Mouse (Mus musculus): Measurements from ENCODE around the gene Atp4b. TPM values are rescaled to one million over a fixed set of nuclear protein-coding genes. Genes with fewer than 3 reads are reported as not detected.

Atp4b gene
- total RNA-seq (2021) = not detected
- long read RNA-seq = 0 reads

DNA sequence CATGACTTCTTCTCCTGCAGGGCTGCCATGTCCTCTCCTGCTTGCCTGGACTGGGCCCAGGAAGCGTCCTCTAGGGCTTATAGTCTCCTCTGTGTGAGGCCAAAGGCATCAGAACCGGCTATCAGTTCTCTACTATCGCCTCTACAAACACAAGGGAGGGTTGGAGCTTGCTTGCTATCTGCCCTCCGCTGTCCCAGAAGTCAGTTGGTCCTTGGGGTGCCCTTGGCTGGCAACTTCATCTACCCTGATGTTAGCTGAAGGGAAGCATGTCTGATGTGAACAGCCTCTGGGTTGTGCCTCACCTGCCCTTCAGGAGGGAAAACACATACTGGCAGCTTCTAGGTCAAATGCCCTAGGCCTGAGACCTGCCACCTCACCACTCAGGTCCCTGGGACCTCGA lies at the start of gene Atp4b:
Atp4b (minus strand) TSS at position 101 of the 400 bp plus-strand sequence.
- DNase-seq (ENCODE audit: low spot score in 2 of 2) = no peak

DNA sequence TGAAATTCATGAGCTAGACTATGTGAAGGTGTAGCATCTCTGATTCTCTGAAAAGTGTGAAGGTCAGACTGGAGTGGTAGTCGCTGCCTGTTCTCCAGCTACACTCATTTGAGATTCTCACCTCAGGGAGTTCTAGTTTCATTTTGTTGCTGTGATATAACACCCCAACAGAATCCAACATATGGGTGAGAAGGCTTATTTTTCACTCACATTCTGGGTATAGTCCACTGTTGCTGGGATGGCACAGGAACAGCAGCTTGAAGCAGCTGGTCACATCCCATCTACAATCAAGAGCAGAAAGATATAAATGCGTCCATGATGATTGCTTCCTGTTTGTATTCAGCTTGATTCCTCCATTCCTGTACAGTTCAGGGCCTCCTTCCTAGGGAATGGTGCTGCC lies 45.5 kb upstream of the Atp4b start:
- no peak for DNase-seq (ENCODE audit: low spot score in 2 of 2)

DNA sequence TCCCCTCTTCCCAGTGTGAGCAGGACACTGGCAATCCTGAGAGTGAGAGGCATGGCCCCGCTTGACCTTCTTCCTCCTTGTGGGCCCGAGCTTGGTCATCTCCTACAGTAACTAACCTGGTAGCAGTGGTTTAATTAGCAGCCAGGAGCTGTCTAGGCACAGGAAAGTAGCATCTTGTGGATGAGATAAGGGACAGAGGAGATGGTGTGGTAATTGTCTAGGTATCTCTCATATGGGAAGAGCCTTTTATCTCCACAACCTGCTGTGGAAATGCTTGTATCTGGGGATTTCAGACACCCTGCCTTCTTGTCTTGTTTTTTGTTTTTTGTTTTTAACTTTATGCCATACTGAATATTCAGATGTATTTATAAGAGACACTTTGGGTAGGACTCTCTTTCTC lies 40.9 kb upstream of the Atp4b start:
- DNase-seq (ENCODE audit: low spot score in 2 of 2) = no peak

DNA sequence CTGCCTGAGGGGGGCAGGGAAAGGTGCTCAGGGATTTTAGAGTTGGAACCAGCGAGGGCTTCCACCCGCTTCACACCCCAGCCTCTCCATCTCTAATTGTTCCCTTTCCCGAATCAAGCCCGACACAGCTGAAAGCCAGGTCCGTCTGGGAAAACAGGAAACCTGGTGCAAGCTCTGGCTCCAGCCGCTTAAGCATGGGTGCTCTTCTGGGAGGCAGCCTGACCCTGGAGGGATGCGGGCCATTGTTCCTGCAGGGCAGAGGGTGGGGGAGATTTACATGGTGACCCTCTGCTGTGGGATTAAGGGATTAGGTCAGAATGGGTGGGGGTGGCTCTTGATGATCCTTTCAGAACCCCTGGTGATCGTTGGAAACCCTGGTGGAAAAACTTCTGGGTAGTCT lies 39.4 kb upstream of the Atp4b start:
- no peak for DNase-seq (ENCODE audit: low spot score in 2 of 2)

DNA sequence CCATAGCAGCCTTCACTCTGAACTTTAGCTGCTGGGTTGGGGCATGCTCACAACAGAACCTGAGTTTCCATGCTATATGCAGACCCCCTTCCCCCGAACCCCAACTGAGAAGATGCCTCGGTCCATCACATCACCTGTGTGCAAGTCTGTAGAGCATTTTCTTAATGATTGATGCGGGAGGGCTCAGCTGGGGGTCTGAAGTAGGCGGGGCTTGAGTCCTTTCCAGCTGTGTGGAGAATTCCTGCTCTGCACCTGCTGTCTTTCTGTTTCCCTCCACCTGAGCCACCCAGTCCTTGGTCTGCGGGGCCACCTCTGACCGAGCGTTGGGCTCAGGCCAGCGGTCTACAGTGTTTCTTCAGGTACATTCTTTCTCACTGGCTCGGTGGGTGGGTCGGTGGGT lies 38.3 kb upstream of the Atp4b start, which contains the start of gene Tmem255b:
Tmem255b (plus strand) TSS at position 301 of the 400 bp plus-strand sequence.
- no peak for DNase-seq (ENCODE audit: low spot score in 2 of 2)

DNA sequence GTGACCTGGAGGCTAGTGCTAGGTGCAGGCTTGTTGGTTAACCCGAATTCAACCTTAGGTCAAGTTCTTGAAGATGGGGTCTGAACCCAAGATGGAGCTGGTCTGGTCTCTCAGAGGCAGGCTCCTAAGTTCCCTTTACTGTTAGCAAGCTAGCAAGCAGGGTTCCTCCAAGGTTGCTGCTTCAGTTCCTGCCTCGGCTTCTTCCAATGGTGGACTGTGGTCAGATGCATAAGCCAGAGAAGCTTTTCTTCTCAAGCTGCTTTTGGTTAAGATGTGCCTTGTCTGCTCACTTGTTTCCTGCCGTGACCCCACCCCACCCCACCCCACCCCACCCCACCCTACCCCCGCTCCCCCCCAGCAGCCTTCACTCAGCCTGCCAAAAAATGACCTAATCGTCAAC lies 36.5 kb upstream of the Atp4b start:
- DNase-seq (ENCODE audit: low spot score in 2 of 2) = no peak

DNA sequence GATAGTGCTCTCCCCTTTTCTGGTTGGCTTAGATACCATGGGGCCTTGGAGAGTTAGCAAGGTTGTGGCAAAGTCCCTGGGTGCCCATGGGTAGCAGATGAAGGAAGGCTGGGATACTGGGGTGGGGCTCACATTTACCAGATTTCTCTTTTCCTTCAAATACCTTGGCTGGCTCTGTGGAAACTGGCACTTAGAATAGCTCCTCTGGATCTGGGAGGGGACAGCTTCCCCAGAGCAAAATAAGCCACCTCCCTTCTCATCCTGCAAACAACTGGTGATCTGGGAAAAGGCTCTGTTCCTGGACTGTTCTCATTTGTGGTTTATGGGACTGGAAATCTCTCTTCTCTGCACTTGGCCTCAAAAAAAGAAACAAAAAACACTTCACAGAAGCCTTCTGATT lies 34.2 kb upstream of the Atp4b start:
- no peak for DNase-seq (ENCODE audit: low spot score in 2 of 2)

DNA sequence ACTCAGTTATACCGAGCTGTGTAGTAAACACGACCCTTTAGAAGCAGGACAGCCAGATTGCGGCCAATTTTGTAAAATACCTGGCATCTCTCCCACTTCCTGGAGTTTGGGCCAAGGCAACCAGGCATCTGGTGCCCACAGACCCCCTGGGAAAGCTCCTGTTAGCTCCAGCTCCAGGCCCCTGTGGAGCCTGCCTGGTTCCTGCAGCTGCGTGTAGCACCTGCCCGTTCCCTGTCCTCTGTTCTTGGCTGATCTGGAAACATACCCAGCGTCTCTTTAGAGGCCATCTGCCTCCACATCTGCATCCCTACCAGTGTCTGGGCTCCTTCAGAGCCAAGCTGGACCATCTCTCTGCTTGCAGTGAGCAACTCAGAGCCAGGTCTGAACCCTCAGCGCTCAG lies 33.8 kb upstream of the Atp4b start:
- DNase-seq (ENCODE audit: low spot score in 2 of 2) = peak in 1 of 2 experiments; percentile 33

DNA sequence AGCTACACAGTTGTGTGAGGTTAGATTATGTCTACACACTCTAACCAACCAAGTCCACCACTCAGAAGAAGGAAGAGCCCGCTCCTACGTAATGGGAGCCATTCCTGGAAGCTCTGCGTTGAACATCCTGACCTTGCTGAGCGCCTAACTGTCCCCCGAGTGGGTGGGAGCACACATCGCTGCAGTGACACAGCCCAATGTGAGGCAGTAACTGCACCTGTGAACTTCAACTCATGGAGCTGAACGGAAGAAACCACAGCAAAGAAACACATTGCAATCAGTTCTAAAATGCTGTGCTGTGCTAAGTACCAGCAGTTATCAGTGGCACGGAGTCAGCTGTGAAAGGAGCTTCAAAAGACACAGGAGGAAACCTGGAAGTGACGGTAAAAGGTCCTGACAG lies 31.5 kb upstream of the Atp4b start:
- DNase-seq (ENCODE audit: low spot score in 2 of 2) = no peak

DNA sequence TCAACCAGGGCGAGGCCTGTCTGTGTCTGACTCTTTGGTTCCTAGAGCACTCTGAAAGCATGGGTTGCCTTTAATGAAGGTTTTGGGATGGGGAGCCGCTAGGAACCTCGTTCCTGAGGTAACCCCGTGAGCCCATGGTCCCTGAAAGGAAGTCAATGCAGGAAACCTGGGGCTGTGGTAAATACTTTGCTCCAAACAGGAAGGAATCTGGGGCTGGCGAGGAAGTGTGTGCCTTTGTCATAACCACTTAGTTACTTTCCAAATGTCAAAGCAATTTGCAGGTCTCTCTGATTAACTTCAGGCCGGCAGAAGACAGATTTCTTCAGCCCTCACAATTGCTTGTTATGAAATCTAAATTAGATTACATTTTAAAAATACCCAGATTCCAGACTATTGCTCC lies 30.7 kb upstream of the Atp4b start:
- no peak for DNase-seq (ENCODE audit: low spot score in 2 of 2)

DNA sequence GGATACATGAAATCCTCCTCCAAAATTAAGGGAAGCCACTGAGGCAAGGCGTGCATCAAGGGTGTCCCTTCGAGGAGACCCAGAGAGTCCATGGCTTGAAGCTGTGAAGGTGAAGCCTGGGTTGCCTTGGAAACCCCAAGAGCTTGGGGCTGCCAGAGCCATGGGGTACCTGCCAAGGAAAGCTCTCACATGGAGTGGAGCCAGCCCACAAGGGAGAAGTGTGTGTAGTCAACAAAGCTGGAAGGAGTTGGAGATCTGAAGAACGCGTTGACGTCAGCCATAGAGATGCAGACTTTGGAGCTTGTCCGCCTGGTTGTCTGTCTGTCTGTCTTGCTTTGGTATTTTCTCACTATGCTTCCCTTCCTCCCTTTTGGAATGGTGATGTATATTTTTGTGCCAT lies 24.3 kb upstream of the Atp4b start:
- DNase-seq (ENCODE audit: low spot score in 2 of 2) = no peak

DNA sequence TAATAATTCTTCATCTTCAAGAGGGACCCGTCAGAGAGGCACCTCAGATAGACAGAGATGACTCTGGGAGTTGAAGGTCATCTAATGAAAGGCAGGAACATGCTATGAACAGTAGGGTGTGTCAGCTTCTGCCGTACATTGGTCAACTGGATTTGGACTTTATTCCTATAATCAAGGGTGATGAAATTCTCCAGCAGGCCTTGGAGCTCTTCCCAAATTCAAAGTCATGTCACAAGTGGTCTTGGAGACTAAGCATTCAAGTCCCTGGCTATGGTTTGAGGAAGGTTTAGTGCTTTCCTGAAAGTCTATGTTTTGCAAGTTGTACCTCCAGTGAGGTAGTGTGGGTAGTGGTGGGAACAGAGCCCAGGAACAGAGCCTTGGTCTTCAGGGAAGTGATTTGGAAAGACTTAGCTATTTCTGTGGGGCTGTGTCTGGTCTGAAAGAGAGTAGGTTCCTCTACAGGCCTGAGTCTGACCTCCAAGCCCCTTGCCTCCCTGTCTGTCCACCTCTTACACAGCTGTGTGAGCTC lies 22.6 kb upstream of the Atp4b start:
- no peak for DNase-seq (ENCODE audit: low spot score in 2 of 2)

DNA sequence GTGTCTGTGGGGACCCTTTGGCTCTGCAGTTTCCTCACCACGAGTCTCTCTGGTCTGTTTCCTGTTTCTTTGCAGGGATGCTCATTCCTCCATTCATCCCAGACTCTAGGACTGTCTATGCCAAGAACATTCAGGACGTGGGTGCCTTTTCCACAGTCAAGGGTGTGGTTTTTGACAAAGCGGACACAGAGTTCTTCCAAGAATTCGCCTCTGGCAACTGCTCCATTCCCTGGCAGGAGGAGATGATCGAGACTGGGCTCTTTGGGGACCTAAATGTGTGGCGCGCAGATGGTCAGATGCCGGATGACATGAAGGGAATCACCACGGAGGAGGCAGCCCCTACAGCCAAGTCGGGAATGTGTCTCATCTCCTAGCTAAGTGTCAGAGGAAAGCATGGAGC lies 19.3 kb upstream of the Atp4b start:
- no peak for DNase-seq (ENCODE audit: low spot score in 2 of 2)

DNA sequence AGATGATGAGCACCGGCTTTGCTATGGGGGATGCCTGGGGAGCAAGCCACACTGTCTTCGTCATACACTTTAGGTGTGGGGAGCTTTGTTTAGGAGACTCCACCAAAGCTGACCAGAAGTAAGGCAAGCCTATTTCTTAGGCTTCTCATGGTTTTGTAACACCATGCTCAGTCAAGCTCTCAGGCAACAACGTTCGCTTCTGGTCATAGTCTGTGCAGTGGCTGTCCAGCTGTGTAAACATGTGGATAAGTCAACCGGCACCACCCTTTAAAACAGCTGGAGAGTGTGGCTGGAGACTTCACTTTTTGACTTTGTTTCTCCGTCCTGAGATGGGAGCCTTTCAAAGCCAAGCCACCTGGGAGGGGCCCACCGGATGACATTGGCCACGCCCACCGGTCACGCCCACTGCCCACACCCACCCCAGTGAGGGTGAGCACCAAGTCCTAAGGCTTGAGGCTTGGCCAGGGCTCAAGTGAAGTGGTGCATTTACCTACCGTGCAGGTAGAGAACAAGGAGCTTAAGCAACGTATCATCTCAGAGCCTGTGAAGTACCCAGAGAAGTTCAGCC lies 17.3 kb upstream of the Atp4b start:
- DNase-seq (ENCODE audit: low spot score in 2 of 2) = no peak

DNA sequence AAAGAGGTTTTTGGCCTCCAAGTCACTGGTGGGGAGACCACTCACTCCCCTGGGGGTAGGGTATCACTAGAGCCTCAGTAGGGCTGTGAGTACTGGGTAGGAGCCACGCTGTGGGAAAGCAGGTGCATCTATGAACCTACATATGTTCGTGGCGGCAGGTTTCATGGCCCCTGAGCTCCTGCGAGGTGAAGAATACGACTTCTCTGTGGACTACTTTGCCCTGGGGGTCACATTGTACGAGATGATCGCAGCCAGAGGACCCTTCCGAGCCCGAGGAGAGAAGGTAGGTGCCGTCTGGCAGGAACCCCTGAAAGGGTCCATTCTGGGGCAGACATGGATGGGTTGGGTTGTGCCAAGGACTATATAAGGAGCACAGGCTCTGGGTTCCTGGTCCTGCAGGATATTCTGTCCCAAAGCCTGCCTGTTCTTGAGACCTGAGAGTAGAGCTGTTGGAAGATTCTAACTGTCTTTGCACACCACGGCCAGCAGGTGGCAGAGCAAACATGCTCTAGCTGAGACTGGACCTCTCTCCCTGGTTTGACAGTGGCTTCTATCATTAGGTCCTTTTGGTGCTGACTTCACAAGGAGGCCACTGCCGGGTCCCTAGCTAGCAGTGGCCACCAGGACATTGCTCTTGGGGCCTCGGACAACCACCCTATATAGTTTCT lies 16.4 kb upstream of the Atp4b start:
- DNase-seq (ENCODE audit: low spot score in 2 of 2) = peak; percentile 74 to 76

DNA sequence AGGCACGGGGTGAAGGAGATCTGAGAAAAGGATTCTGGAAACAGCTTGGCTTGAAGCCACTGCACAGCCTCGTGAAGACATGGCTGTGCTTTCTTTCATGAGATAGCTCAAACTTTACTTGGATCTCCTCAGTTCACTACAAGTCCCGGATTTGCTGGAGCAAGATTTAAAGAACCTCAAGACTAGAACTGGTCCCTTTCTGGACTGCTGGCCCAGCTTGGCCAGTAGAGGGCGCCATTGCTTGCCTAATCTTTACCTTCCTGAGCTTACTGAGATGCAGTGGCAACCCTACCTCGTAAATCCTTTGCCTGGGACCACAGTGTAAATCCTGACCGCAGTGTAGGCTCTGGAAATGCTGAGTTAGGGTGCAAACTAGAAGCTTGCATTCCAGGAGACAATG lies 15.0 kb upstream of the Atp4b start:
- DNase-seq (ENCODE audit: low spot score in 2 of 2) = peak; percentile 78 to 82

DNA sequence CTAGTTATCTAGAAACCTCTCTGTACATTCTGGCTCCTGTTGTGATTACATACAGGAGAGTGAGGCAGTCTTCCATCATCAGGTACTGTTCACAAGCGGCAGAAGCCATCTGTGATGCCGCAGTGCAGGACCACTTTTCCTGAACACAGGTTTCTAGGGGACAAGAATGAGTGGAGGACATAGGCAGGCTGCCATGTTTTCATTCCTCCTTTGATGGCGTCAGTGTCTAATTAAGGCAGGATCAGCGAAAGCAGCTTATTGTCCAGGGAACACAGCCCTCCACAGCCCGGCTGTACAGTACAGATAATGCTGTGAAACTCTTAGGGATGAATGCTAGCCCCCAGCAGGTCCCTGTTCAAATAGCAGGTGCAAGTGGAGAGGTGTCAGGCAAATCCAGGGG lies 9.4 kb upstream of the Atp4b start:
- no peak for DNase-seq (ENCODE audit: low spot score in 2 of 2)

DNA sequence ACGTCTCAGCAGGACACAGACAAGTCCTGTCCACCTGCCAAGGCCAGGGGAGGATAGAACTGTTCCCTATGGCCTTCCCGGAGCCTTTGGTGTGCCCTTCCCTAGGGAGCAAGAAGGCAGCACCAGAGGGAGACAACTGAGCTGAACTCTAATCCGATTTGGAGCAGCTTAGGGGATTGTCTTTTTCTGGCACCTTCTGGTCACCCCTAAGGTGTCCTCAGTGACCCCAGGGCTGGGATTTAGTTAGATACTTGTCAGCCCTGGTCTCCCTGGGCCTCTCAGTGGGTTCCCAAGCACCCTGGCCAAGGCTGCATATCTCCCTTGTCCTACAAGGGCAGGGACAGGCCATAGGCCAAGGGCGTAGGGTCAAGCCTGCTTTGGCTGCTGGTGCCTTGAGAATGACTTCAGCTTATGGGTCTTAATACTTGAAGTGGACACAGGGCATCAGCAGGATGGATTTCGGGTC lies 8.1 kb upstream of the Atp4b start, which contains the start of gene Grk1:
Grk1 (plus strand) TSS at position 416 of the 466 bp plus-strand sequence.
- no peak for DNase-seq (ENCODE audit: low spot score in 2 of 2)

DNA sequence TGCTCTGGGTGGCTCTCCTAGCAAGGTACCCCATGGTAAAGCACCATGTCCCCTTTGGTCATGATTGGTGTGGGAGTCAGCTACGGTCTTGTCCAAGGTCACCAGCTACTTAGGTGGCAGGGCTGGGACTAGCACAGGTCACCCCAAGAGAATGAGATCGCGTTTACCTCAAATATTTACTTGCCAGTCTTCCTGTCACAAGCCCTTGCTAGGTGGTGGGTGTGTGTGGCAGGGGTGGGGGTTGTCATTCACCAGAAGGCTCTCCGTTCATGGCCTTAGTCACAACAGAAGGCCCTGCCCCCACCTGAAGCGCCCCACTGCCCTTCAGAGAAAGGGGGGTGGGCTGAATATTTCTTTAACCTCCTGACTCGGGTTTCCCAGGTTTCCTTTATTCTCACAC lies 6.9 kb upstream of the Atp4b start:
- DNase-seq (ENCODE audit: low spot score in 2 of 2) = no peak

DNA sequence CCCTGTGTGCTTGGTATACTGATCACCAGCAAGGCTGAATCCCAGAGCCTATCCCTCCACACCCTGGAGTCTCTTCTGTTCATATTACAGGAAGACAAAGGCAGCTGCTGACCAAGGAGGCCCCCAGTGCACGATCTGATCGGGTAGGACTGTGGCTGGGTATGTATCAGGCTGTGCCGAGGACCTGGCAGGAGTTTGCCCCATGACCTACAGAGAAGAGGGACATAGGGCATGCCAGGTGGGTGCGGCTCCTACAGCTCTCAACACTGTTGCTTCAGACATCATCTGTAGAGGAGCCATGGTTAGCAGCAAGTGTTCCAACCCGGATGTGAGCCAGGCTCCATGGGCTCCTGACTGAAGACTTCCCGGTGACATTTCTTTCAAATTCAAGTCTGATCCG lies 2.8 kb downstream of the Atp4b start:
- DNase-seq (ENCODE audit: low spot score in 2 of 2) = no peak

DNA sequence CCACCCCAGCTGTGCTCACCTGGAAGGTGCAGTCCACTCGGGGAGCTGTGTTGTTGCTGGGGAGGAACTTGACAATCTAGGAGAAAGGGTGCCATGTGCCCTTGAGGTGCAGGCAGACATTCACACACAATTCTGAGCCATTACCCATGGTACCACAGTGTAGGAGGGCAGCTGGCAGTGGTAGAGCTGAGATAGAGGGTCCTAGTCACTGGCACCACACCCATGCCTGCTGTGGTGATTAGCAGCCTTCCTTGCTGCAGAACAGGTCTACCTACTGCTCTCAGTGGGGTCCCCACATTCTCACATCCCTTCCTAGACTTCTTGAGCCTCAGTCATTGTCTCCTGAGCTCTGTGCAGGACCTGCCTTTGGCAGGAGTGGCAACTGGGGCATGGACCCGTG lies 7.9 kb downstream of the Atp4b start:
- no peak for DNase-seq (ENCODE audit: low spot score in 2 of 2)

DNA sequence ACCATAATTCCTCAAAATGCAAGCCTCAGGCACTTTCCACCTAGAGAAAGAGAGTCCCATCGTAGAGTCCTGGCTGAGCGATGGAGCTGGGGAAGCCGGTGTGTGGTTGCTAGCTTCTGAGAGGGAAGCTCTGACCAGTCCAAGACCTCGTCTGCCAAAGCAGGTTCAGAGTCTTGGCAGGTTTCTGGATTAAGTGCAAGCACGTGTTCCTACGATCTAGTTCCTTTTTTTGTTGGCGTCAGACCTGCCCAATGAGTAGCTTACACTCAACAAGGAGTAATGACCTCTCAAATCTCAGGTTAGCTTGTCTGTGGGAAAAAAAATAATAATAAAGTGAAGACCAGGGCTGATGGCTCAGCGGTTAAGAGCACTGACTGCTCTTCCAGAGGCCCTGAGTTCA lies 8.9 kb downstream of the Atp4b start:
- no peak for DNase-seq (ENCODE audit: low spot score in 2 of 2)

DNA sequence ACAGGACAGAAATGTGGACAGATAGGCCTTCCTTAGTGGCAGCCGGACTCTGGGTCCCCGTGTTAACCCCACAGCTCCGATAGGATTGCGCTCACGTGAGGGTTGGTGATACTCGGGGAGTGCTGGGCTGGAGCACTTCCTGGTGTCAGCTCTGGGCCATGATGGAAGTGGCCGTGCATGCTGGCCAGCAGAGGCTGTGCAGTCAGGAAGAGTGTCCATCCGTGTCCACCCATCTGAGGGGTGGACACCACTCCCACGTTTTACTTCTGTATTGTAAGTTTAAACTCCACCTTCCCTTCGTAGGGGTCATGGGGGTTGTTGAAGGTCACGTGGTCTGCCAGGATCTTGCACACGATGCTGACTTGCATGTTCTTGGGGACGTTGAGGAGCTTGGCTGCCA lies 10.3 kb downstream of the Atp4b start:
- no peak for DNase-seq (ENCODE audit: low spot score in 2 of 2)
